Mouse (Mus musculus): ENCODE results near the gene Cxcr5. TPM values are rescaled to one million over a fixed set of nuclear protein-coding genes. Genes with fewer than 3 reads are reported as not detected.

The Cxcr5 gene
- polyA plus RNA-seq, 1 experiment = 6.0 TPM

DNA sequence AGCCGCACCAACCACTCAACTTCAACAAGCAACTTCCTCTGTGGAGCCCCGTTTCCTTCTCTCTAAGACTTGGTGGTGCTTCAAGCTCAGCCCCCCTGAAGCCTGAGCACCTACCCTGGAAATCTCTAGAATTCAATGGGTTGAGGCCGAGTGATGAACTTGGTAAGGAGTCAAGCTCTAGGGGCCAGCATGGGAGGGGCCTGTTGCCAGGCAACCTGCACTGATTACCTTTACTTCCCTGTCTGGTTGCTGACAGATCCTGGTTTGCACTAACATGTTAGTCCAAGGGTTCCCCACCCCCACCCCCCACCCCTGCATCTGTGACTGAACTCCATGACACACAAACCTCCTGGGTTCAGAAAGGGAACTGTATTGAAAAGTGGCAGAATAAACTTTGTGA, 16.7 kb downstream of the Cxcr5 start:
- DNase-seq = no peak
- Histone ChIP-seq H3K4me1 (ENCODE audit: control insufficient read depth, insufficient read depth, low read length) (no peaks in the 10 kb centered on the region), H3K4me3 (replicated peaks; ENCODE audit: extremely low read depth, low read depth, low read length) (no peak overlapping the region)
- WGBS = 65% methylated on average over 3 of the region's 3 CpGs
- TF ChIP-seq CTCF (IDR thresholded peaks at IDR 0.05; ENCODE audit: insufficient read depth, low read length) (no peak), POLR2A (IDR thresholded peaks at IDR 0.05; ENCODE audit: borderline replicate concordance, extremely low read depth, low read depth, low read length) (no peak)

DNA sequence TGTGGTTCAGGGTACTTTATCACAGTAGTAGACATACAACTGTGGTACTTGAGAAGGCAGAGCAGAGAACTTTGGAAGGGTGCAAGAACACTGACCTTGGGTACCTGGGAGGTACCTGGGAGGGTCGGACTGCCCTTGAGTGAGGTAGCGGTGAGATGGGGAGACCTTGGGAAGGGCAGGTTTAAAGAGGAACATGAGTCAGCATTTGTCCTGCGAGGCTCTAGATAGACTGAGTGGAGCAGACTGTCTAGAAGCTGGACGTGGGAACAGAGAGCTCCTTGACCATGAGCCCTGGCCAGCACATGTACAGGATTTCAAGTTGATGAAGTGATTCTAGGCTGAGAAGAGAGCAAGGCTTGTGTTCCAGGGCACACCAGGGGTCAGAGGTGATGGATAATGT, 19.3 kb downstream of the Cxcr5 start:
- WGBS = 73% methylated on average over 4 of the region's 4 CpGs
- peaks cover 3% of the 10 kb centered on the region; the same call in 1 of the 2 replicates for H3K4me1 ChIP-seq (ENCODE audit: control insufficient read depth, insufficient read depth, low read length)
- no peak for DNase-seq
- no peak overlapping the region for H3K4me3 ChIP-seq (replicated peaks; ENCODE audit: extremely low read depth, low read depth, low read length)
- no peak for TF ChIP-seq CTCF (IDR thresholded peaks at IDR 0.05; ENCODE audit: insufficient read depth, low read length)

DNA sequence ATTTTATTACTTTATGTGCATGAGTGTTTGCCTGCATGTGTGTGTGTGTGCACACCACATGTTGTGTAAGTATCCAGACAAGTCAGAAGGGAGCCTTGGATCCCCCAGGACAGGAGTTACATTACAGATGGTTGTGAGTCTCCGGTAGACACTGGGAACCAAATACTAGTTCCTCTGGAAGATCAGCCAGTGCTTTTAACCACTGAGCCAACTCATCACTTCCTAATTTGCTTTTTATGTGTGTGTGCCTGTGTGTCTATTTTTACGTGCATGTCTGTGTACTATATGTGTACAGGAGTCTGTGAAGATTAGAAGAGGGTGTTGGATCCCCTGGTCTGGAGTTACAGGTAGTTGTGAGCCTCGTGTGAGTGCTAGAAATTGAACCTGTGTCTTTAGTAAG, 21.0 kb downstream of the Cxcr5 start:
- Histone ChIP-seq H3K4me3 (replicated peaks; ENCODE audit: extremely low read depth, low read depth, low read length) (no peak overlapping the region), H3K4me1 (ENCODE audit: control insufficient read depth, insufficient read depth, low read length) (peaks cover 3% of the 10 kb centered on the region; the same call in 1 of the 2 replicates)
- WGBS = 73% methylated on average over 3 of the region's 3 CpGs
- no peak for DNase-seq
- no peak for TF ChIP-seq POLR2A (IDR thresholded peaks at IDR 0.05; ENCODE audit: borderline replicate concordance, extremely low read depth, low read depth, low read length)
- TF ChIP-seq CTCF (IDR thresholded peaks at IDR 0.05; ENCODE audit: insufficient read depth, low read length) = no peak

DNA sequence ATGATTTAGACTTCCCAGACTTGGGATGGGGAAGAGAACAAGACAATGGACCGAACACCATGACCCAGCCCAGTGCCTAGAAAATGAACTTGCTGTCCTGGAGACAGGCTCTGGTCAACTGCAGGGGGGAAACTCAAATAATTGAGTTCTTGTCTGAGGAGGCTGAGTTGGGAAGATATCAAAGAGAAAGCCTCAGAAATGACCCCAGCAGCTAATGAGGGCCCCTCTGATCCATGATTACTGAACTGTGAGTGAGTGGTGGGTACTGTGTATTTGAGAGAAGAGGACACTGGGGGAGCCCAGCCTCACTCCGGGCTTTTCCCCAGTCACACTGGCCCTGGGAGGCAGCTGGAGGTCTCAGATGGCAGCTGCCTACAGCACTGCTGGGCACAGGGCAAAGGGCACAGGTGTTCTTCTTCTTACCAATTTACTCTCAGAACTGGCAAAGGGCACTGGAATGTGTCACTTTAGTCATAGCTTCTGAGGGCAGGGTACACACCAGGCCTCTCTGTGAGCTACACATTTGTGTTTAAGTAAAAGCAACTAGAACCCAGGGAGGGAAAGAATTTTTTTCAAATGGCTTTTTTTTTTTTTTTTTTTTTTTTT, 21.8 kb downstream of the Cxcr5 start:
- Histone ChIP-seq H3K4me1 (ENCODE audit: control insufficient read depth, insufficient read depth, low read length) (peaks cover 3% of the 10 kb centered on the region; the same call in 1 of the 2 replicates), H3K4me3 (replicated peaks; ENCODE audit: extremely low read depth, low read depth, low read length) (no peak overlapping the region)
- WGBS = 76% methylated on average over 2 of the region's 2 CpGs
- no peak for DNase-seq
- TF ChIP-seq CTCF (IDR thresholded peaks at IDR 0.05; ENCODE audit: insufficient read depth, low read length) = no peak
- TF ChIP-seq POLR2A (IDR thresholded peaks at IDR 0.05; ENCODE audit: borderline replicate concordance, extremely low read depth, low read depth, low read length) = no peak

DNA sequence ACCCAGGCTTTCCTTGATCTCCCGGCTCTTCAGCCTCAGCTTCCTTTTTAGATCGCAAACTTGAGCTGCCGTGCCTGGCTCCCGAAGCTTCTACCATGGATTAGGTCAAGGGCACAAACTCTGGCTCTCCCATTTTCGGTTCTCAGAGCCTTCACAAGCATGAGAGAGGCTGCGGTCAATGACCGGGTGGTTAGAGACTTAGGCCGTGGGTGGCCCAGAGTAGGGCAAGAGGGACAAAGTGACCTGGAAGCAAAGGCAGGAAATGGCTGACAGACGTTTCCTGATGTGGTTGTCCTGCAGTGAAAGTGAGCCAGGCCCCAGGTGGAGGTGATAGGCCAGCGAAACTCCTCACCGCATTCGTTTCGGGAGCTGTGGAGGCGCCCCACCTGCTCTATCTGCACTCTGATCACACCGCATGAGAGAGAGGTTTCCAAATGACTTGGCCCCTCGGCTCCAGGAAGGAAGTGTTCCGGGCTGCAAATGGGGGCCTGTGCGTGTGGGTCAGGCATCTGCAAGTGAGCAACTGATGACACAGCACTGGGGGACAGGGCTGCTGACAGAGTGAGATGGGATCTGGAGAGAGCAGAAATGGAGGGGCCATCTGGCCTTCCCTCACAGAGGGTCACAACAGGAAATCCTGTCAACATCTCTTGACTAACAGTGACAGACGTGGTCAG, 23.9 kb downstream of the Cxcr5 start:
- 37% methylated on average over 19 of the region's 19 CpGs for WGBS
- Histone ChIP-seq H3K4me3 (replicated peaks; ENCODE audit: extremely low read depth, low read depth, low read length) (no peak overlapping the region), H3K4me1 (ENCODE audit: control insufficient read depth, insufficient read depth, low read length) (peaks cover 3% of the 10 kb centered on the region; the same call in 1 of the 2 replicates)
- TF ChIP-seq POLR2A (IDR thresholded peaks at IDR 0.05; ENCODE audit: borderline replicate concordance, extremely low read depth, low read depth, low read length) = no peak
- TF ChIP-seq CTCF (IDR thresholded peaks at IDR 0.05; ENCODE audit: insufficient read depth, low read length) = no peak
- DNase-seq = no peak

DNA sequence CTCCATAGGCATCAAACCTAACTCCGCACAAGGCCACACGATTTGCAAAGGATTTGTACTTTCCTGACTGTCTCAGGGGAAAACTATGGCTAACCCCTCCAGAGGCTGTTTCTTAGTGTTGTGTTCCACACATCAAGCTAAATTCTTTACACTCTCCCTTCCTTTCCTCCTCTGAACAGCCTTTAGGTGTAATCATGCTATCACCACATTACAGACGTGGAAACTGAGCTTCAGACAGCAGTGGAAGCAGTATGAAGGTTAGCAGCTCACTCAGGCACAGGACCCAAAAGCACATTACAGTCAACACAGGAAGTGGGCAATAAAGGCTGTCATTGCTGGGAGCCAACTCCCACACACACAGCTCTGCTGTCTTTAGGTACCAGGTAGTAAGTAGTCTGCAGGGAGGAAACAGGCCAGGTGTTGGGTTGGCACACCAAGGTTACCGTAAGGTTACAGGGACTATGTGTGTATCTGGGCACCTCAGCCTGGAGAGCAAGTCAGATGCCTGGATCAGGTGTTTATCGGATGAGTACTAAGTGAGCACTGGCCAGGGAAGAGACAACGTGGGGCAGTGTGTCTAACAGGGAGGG, 28.6 kb downstream of the Cxcr5 start:
- TF ChIP-seq POLR2A (IDR thresholded peaks at IDR 0.05; ENCODE audit: borderline replicate concordance, extremely low read depth, low read depth, low read length) = no peak
- no peak for TF ChIP-seq CTCF (IDR thresholded peaks at IDR 0.05; ENCODE audit: insufficient read depth, low read length)
- Histone ChIP-seq H3K4me3 (replicated peaks; ENCODE audit: extremely low read depth, low read depth, low read length) (no peak overlapping the region), H3K4me1 (ENCODE audit: control insufficient read depth, insufficient read depth, low read length) (peaks cover 2% of the 10 kb centered on the region; the same call in 1 of the 2 replicates)
- 86% methylated on average over 6 of the region's 6 CpGs for WGBS
- no peak for DNase-seq

DNA sequence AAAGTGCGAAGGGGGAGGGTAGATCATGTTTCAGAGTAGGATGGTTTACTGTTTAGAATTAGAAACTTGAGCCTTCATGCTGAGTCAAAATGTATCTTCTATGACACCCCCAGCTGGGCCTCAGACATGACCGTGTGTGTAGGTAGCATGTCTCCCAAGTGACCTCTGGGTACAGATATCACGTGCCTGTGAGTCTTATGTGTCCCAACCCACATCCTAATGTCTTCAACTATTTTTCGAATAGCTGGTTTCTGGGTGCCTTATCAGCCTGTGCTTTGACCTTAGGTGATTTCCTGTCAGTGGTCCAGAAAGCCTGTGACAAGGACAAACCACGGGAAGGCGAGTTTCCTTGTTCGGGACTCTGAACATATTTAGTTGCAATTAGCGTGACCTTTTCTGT, 33.3 kb downstream of the Cxcr5 start:
- no peak for DNase-seq
- TF ChIP-seq POLR2A (IDR thresholded peaks at IDR 0.05; ENCODE audit: borderline replicate concordance, extremely low read depth, low read depth, low read length) = no peak
- TF ChIP-seq CTCF (IDR thresholded peaks at IDR 0.05; ENCODE audit: insufficient read depth, low read length) = no peak
- Histone ChIP-seq H3K4me1 (ENCODE audit: control insufficient read depth, insufficient read depth, low read length) (no peaks in the 10 kb centered on the region), H3K4me3 (replicated peaks; ENCODE audit: extremely low read depth, low read depth, low read length) (no peak overlapping the region)
- 52% methylated on average over 8 of the region's 8 CpGs for WGBS

DNA sequence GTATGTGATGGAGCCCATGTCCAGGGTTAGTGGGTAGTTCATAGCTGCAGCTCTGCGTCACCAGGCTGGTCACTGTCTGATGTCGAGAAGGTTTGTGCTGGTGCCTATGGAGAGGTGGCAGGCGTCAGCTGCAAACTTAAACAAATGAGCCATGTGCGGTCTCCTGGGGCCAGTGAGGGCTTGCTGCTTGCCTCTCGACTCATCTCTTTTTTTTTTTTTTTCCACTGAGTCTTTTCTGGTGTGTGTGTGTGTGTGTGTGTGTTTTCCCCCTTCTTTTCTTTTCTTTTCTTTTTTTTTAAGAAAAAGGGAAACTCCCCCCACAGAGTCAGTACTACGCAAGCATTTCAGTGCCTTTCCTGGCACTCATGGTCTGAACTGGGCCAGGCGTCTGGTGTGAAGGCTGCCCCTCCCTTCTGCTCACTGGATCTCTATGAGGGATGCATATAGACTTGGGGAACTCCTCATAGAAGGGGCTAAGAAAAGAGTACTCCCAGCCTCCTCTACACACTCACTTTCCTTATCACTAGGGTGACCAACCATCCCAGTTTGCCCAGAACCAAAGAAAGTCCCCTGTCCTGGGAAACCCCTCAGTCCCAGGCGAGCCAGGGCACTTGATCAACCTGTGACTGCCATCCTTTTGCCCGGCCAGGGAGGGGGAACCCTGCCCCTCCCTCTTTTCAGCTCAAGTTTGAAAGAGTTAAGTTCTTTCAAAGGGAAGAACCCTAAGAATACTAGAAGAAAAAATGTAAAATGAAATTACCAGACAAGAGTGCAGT, 35.2 kb downstream of the Cxcr5 start:
- DNase-seq = no peak
- no peak for TF ChIP-seq POLR2A (IDR thresholded peaks at IDR 0.05; ENCODE audit: borderline replicate concordance, extremely low read depth, low read depth, low read length)
- no peak for TF ChIP-seq CTCF (IDR thresholded peaks at IDR 0.05; ENCODE audit: insufficient read depth, low read length)
- Histone ChIP-seq H3K4me1 (ENCODE audit: control insufficient read depth, insufficient read depth, low read length) (no peaks in the 10 kb centered on the region), H3K4me3 (replicated peaks; ENCODE audit: extremely low read depth, low read depth, low read length) (no peak overlapping the region)
- 56% methylated on average over 9 of the region's 9 CpGs for WGBS

DNA sequence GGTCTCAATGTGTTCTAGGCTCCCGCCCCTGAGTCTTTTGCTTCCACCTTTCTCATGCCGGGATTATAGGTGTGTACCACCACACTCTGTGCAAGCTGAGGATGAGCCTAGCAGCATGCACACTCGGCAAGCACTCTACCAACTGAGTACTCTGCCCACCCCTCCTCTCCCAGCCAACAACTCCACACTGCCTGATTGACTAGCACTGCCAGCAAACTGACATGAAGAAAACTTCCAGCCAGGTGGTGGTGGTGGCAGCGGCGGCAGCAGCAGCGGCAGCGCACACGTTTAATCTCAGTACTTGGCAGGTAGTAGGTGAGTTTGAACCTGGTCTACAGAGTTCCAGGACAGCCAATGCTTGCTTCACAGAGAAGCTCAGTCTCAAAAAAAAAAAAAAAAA, 36.1 kb downstream of the Cxcr5 start:
- H3K4me3 ChIP-seq (replicated peaks; ENCODE audit: extremely low read depth, low read depth, low read length) = no peak overlapping the region
- 85% methylated on average over 8 of the region's 8 CpGs for WGBS
- no peaks in the 10 kb centered on the region for H3K4me1 ChIP-seq (ENCODE audit: control insufficient read depth, insufficient read depth, low read length)
- TF ChIP-seq POLR2A (IDR thresholded peaks at IDR 0.05; ENCODE audit: borderline replicate concordance, extremely low read depth, low read depth, low read length) (no peak), CTCF (IDR thresholded peaks at IDR 0.05; ENCODE audit: insufficient read depth, low read length) (no peak)
- no peak for DNase-seq

Measured in lung, adult 2 months (tissue).